Mouse (Mus musculus): ENCODE results near the gene Hoxa9. TPM values are rescaled to one million over a fixed set of nuclear protein-coding genes. Genes with fewer than 3 reads are reported as not detected.

Gene Hoxa9
- total RNA-seq, 1 experiment from 2014 or later = 122 TPM

- ATAC-seq (replicated peaks in 1 of 2; ENCODE audit: insufficient read depth in 1 of 2, low FRiP score in 2 of 2, low TSS enrichment in 1 of 2, low read depth in 1 of 2, poor library complexity in 2 of 2, severe bottlenecking in 2 of 2) = no peak
Observed at GRCm38 (mm10) chr6:52203121-52203370, 27.8 kb downstream of the Hoxa9 start.

DNA sequence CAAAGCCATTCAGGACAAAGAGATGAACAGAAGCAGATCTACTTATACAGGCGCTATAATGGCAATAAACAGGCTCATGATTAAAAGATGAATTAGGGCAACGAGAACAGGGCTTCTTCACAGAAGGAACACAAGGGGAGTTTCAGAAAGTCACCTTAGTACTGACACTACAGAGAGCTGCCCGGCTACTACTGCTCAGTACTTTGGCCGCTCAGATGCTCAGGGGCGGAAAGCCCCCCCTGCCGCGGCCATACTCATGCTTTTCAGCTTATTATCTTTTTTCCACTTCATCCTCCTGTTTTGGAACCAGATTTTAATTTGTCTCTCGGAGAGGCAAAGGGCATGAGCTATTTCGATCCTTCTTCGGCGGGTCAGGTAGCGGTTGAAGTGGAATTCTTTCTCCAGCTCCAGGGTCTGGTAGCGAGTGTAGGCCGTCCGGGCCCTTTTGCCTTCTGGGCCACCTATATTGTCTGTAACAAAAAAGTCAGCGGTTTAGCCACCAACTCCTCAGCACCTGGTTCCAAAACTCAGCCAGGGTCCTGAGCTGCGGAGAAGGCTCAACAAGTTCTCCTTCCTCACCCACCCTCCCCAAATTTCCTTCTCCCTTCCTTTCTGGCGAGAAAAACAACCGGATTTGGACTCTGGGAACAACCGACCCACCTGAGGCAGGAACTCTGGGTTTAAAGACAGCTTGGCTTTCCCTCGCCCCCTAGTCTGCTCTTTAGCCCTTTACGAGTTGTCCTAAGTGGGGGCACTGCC is 28.3 kb downstream of the Hoxa9 start:
- ATAC-seq (replicated peaks in 1 of 2; ENCODE audit: insufficient read depth in 1 of 2, low FRiP score in 2 of 2, low TSS enrichment in 1 of 2, low read depth in 1 of 2, poor library complexity in 2 of 2, severe bottlenecking in 2 of 2) = no peak

GRCm38 (mm10) chr6:52201269-52201668 is 29.6 kb downstream of the Hoxa9 start:
- ATAC-seq (replicated peaks in 1 of 2; ENCODE audit: insufficient read depth in 1 of 2, low FRiP score in 2 of 2, low TSS enrichment in 1 of 2, low read depth in 1 of 2, poor library complexity in 2 of 2, severe bottlenecking in 2 of 2) = no peak

GRCm38 (mm10) chr6:52200751-52201250 is 30.1 kb downstream of the Hoxa9 start:
- ATAC-seq (replicated peaks in 1 of 2; ENCODE audit: insufficient read depth in 1 of 2, low FRiP score in 2 of 2, low TSS enrichment in 1 of 2, low read depth in 1 of 2, poor library complexity in 2 of 2, severe bottlenecking in 2 of 2) = no peak

DNA sequence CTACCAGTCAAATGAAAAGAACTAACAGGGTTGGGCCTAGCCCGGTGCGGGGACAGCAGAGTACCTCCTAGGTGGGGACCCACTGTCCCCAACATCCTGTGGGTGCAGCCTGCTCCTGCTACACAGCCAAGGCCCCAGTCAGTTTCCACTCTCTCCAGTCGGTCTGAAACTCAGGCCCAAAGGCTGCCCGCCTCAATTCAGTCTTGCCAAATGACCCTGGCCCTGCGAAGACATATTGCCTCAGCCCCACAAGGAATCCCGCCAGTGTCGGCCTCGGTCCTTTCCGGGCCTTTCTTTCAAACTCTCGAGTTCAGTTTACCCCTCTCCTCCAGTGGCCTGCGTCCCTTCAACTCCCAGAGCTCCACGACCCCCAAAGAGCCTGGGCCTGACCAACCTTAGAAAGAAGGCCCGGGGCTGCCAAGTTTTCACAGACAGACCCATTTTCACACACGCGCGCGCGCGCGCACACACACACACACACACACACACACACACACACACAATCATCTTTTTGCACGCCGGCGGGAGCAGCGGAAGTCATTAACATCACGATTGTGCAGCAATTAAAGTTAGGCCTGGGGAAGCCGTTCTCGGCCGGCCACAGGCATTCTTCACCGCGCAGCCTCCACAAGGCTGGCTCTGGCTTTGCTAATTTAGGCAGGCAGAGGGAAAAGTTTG is 30.7 kb downstream of the Hoxa9 start:
- no peak for ATAC-seq (replicated peaks in 1 of 2; ENCODE audit: insufficient read depth in 1 of 2, low FRiP score in 2 of 2, low TSS enrichment in 1 of 2, low read depth in 1 of 2, poor library complexity in 2 of 2, severe bottlenecking in 2 of 2)

GRCm38 (mm10) chr6:52197271-52197670 is 33.6 kb downstream of the Hoxa9 start:
- no peak for ATAC-seq (replicated peaks in 1 of 2; ENCODE audit: insufficient read depth in 1 of 2, low FRiP score in 2 of 2, low TSS enrichment in 1 of 2, low read depth in 1 of 2, poor library complexity in 2 of 2, severe bottlenecking in 2 of 2)

- no peak for ATAC-seq (replicated peaks in 1 of 2; ENCODE audit: insufficient read depth in 1 of 2, low FRiP score in 2 of 2, low TSS enrichment in 1 of 2, low read depth in 1 of 2, poor library complexity in 2 of 2, severe bottlenecking in 2 of 2)
Observed at GRCm38 (mm10) chr6:52196811-52197210, 34.1 kb downstream of the Hoxa9 start.

DNA sequence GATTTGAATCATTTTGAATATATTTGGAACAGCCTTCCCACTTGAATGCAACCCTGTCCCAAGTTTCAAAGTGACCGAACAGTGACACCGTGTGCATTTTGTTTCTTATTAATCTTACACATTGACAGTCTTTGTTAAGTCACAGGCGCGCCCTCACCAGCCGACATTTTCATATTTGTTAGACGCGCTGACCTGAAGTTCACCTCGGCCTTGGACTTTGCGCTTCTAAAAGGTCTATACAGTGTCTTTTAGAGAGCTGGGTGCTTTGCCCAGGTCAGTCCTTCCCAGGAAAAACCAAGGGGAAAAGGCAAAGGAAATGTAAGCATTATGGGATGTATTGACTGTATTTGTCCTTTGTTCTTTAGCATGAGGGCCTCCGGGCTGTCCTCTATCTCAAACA is 36.2 kb downstream of the Hoxa9 start:
- ATAC-seq (replicated peaks in 1 of 2; ENCODE audit: insufficient read depth in 1 of 2, low FRiP score in 2 of 2, low TSS enrichment in 1 of 2, low read depth in 1 of 2, poor library complexity in 2 of 2, severe bottlenecking in 2 of 2) = no peak

GRCm38 (mm10) chr6:52191860-52192550 is 38.9 kb downstream of the Hoxa9 start:
- peak; percentile 46 to 87 for ATAC-seq (replicated peaks in 1 of 2; ENCODE audit: insufficient read depth in 1 of 2, low FRiP score in 2 of 2, low TSS enrichment in 1 of 2, low read depth in 1 of 2, poor library complexity in 2 of 2, severe bottlenecking in 2 of 2)

DNA sequence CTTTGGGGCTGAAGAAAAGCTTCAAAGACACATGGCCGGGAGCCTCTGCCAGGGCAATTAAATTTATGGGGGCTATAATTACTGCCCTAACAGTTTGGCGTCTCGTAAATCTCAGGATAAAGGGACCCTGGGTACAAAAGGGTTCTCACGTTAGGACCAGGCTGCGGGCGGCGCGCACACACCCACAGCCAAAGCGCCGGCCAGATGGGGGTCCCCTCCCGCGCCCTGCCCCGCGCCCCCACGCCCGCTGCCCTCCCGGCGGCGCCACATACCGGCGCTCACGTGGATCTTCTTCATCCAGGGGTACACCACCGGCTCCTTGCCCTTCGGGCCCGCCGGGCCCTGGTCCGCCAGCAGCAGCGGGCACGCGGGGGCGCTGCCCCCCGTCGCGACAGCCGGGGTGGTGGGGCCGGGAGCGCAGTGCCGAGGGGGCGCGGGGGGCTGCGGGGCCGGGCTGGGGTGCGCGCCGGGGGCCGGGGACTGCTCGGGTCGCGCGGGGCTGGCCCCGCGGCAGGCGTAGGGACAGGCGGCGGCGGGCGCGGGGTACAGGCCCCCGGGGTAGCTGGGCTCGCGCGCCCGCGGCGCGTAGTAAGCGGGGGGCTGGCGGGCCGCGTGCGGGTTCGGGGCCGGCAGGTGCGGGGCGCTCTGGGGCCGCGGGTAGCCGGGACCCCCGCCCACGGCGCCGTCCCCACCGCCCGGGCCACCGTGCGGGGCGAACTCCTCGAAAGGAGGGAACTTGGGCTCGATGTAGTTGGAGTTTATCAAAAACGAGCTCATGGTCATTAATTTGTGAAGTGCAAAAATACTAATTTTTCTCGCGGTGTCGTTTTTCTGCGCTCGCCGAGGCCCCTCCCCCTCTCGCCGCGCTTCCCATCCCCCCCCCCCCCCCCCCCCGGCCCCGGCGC is 39.7 kb downstream of the Hoxa9 start, which contains the start of gene Hoxa4:
Hoxa4 (minus strand) TSS at position 848 of the 905 bp plus-strand sequence.
- ATAC-seq (replicated peaks in 1 of 2; ENCODE audit: insufficient read depth in 1 of 2, low FRiP score in 2 of 2, low TSS enrichment in 1 of 2, low read depth in 1 of 2, poor library complexity in 2 of 2, severe bottlenecking in 2 of 2) = no peak

DNA sequence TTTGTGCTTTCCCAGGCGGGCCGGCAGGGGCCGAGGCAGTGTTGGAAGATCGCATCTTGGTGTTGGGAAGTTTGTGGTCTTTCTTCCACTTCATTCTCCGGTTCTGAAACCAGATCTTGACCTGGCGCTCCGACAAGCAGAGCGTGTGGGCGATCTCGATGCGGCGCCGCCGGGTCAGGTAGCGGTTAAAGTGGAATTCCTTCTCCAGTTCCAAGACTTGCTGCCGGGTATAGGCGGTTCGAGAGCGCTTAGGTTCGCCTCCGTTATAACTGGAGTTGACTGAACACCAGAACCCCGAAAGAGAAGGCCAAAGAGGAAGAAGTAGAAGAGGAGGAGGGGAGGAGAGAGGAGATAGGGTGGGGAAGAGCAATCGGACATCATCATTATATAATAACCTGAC is 40.5 kb downstream of the Hoxa9 start:
- no peak for ATAC-seq (replicated peaks in 1 of 2; ENCODE audit: insufficient read depth in 1 of 2, low FRiP score in 2 of 2, low TSS enrichment in 1 of 2, low read depth in 1 of 2, poor library complexity in 2 of 2, severe bottlenecking in 2 of 2)

- no peak for ATAC-seq (replicated peaks in 1 of 2; ENCODE audit: insufficient read depth in 1 of 2, low FRiP score in 2 of 2, low TSS enrichment in 1 of 2, low read depth in 1 of 2, poor library complexity in 2 of 2, severe bottlenecking in 2 of 2)
Observed at GRCm38 (mm10) chr6:52189909-52190308, 41.0 kb downstream of the Hoxa9 start.

DNA sequence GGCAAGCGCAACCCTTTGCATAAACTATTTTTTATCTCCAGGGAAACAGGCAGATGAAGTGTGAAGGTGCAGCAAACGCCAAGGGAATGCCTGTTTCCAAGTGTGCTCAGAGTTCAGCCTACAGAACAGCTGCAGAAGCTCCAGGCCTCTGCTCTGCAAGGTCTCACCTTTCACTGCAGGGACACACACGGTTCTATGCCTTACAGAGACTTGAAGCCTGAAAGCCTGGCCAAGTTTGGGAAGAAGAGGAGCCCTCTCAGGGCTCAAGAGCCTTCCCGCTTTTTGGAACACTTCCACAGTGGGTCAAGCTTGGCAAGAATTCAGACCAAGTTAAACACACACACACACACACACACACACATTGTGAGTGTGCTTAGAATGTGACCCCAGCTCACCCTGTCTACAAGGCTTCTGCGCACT is 41.7 kb downstream of the Hoxa9 start:
- no peak for ATAC-seq (replicated peaks in 1 of 2; ENCODE audit: insufficient read depth in 1 of 2, low FRiP score in 2 of 2, low TSS enrichment in 1 of 2, low read depth in 1 of 2, poor library complexity in 2 of 2, severe bottlenecking in 2 of 2)

DNA sequence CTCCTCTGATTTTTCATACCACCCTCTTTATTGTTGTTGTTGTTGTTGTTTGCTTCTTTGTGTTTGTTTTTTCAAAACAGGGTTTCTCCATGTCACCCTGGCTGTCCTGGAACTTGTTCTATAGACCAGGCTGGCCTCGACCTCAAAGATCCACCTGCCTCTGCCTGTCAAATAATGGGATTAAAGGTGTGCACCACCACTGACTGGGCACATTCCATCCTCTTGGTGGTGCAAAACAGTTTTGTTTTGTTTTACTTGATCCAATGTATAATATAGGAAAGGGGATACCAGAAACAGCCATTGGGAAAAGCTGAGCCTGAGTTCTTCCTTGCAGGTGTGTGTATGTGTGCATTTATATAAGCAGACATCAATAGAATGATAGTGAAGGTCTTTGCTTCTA is 44.4 kb downstream of the Hoxa9 start:
- no peak for ATAC-seq (replicated peaks in 1 of 2; ENCODE audit: insufficient read depth in 1 of 2, low FRiP score in 2 of 2, low TSS enrichment in 1 of 2, low read depth in 1 of 2, poor library complexity in 2 of 2, severe bottlenecking in 2 of 2)

DNA sequence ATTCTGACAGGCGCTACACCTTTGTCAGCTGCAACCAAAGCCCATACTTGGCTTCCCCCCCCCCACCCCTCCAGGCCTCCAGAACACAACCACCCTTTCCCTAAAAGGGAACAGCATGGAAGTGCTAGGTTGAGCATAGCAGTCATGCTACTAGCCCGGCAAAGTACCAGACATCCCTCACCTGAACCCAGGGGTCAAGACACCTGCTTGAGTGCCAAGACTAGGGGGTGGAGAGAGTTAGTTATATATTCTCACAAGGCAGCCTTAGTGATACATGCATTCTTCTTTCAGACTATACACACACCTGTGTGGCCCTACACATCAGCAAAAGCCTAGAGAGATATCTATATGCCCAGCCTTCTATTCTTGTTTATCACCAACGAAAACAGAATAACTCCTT is 45.1 kb downstream of the Hoxa9 start:
- no peak for ATAC-seq (replicated peaks in 1 of 2; ENCODE audit: insufficient read depth in 1 of 2, low FRiP score in 2 of 2, low TSS enrichment in 1 of 2, low read depth in 1 of 2, poor library complexity in 2 of 2, severe bottlenecking in 2 of 2)

DNA sequence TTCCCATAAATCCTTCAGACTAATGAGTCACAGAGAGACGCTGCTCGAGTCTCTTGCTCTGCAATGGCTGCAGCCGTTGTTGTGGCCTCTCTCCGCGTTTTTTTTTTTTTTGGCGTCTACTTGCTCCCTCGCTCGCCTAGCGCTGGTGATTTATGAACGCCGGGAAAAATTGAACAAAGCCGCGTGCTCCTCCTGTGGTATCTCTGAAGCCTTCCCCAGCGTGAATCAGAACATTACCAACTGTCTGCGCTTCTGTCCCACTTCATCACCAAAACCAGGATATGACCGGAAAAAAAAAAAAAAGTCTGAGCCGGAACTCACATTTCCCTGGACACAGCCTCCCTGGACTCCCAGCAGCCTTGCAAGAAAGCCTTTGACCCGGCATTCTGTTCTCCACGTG is 45.7 kb downstream of the Hoxa9 start:
- ATAC-seq (replicated peaks in 1 of 2; ENCODE audit: insufficient read depth in 1 of 2, low FRiP score in 2 of 2, low TSS enrichment in 1 of 2, low read depth in 1 of 2, poor library complexity in 2 of 2, severe bottlenecking in 2 of 2) = no peak

- ATAC-seq (replicated peaks in 1 of 2; ENCODE audit: insufficient read depth in 1 of 2, low FRiP score in 2 of 2, low TSS enrichment in 1 of 2, low read depth in 1 of 2, poor library complexity in 2 of 2, severe bottlenecking in 2 of 2) = no peak
Observed at GRCm38 (mm10) chr6:52184668-52185067, 46.2 kb downstream of the Hoxa9 start.
